In genomic region chr10:94247748-94248349, GRCm38 (mm10) we compare ENCODE assay signal across 39 mouse cellular contexts. TPM values are rescaled to one million over a fixed set of nuclear protein-coding genes. Genes with fewer than 3 reads are reported as not detected.
DNase-seq lines count a peak whose midpoint lies in the region; ATAC-seq lines count a peak whose summit lies in the region.
"Had no signal": no experiment of that assay in that cellular context is flagged by ENCODE, and none has a peak within 500 bp of the region (broad histone marks: within the 10 kb centered on the region; RNA-seq: fewer than 3 reads in every experiment).

No protein-coding gene starts in this region.

- ATAC-seq in CD4-positive, CD25-positive, alpha-beta regulatory T cell, adult 4 months = no peak
- peak; percentile 71 for ATAC-seq in megakaryocyte, adult 5-6 weeks (ENCODE audit: poor library complexity, severe bottlenecking)
- ATAC-seq: forebrain, embryonic 13.5 days; hindbrain, embryonic 16.5 days; intestine, embryonic 15.5 days; liver, embryonic 12.5 days; liver, postnatal 0 days had no signal

- no peaks in the 10 kb centered on the region for H3K9me3 ChIP-seq in heart, embryonic 10.5 days
- H3K9me3 ChIP-seq: forebrain, embryonic 13.5 days; intestine, embryonic 15.5 days; midbrain, embryonic 12.5 days; neural tube, embryonic 12.5 days had no signal

- H3K4me1 ChIP-seq in heart, embryonic 10.5 days = peaks cover 30% of the 10 kb centered on the region
- H3K4me1 ChIP-seq: intestine, embryonic 15.5 days; megakaryocyte, embryonic 14.5 days had no signal

- no peak overlapping the region for H3K4me3 ChIP-seq in heart, embryonic 10.5 days
- H3K4me3 ChIP-seq: forebrain, embryonic 13.5 days; heart, embryonic 13.5 days; intestine, embryonic 15.5 days; liver, embryonic 12.5 days; megakaryocyte, embryonic 14.5 days; midbrain, embryonic 12.5 days; myocyte; neural tube, embryonic 12.5 days had no signal

- no peaks in the 10 kb centered on the region for H3K27me3 ChIP-seq in heart, embryonic 10.5 days (ENCODE audit: insufficient read depth, poor library complexity, severe bottlenecking)
- H3K27me3 ChIP-seq: forebrain, embryonic 13.5 days; heart, embryonic 13.5 days; intestine, embryonic 15.5 days; midbrain, embryonic 12.5 days; neural tube, embryonic 12.5 days had no signal

- intact Hi-C loops in heart, postnatal 14 days (cut with DNase I) = no loop called here

- H3K36me3 ChIP-seq in heart, embryonic 10.5 days = no peaks in the 10 kb centered on the region
- H3K36me3 ChIP-seq: heart, embryonic 13.5 days; intestine, embryonic 15.5 days; liver, embryonic 12.5 days; midbrain, embryonic 12.5 days; neural tube, embryonic 12.5 days had no signal

- 86% methylated on average over 7 of the region's 7 CpGs for WGBS in heart, embryonic 10.5 days

- DNase-seq in CD4-positive, CD25-positive, alpha-beta regulatory T cell, adult 2 months (ENCODE audit: low read depth, low spot score) = peak; percentile 7
- no peak for DNase-seq in heart, embryonic 10.5 days (ENCODE audit: low spot score)
- DNase-seq in heart, postnatal 14 days = no peak
- peak; percentile 52 for DNase-seq in 416B (ENCODE audit: low read depth)
- DNase-seq in layer of hippocampus, postnatal 25 days (ENCODE audit: extremely low spot score in 1 of 2, low spot score in 1 of 2) = no peak
- DNase-seq: adrenal gland, postnatal 10 days; cerebellum, adult 11 months; cerebellum, adult 9-10 months; cerebellum, postnatal 36 days; heart, adult 18-20 months; heart, postnatal 10 days; kidney, adult 8-10 months; kidney, postnatal 4 days; layer of hippocampus, postnatal 36 days; left cerebral cortex, postnatal 4 days; liver, postnatal 0 days; lung, postnatal 36 days; right cerebral cortex, adult 18-20 months had no signal

- H3K27ac ChIP-seq in heart, embryonic 10.5 days = peak overlapping the region; percentile 83
- H3K27ac ChIP-seq: forebrain, embryonic 13.5 days; intestine, embryonic 15.5 days; kidney, postnatal 0 days; liver, embryonic 12.5 days; midbrain, embryonic 12.5 days; neural tube, embryonic 12.5 days had no signal

RNA-seq across cellular contexts. Expression of gene Ndufa12, which starts 49.3 kb away (rescaled TPM):
- 100 to 1,000 TPM; 157 to 163 TPM for polyA plus RNA-seq in CD4-positive, CD25-positive, alpha-beta regulatory T cell, adult 4 months (2017; shearing (Covaris generic))
- 612 and 687 TPM in 2 replicates for polyA plus RNA-seq in heart, embryonic 10.5 days (2016; fragmentation: Nextera tagmentation; extraction: Ambion mirVana)
- total RNA-seq in heart, postnatal 14 days (2021) = 100 to 1,000 TPM; 667 to 680 TPM
- total RNA-seq in megakaryocyte, adult 5-6 weeks (2015) = 57.3 and 61.5 TPM in 2 replicates
- total RNA-seq in megakaryocyte, adult 5-6 weeks (2017) = 166 and 181 TPM in 2 replicates
- 100 to 1,000 TPM; 248 to 264 TPM for total RNA-seq in layer of hippocampus, postnatal 25 days (2021)

RNA-seq across cellular contexts. Expression of gene Gm4792, which starts 50.7 kb away (rescaled TPM):
- not detected for polyA plus RNA-seq in CD4-positive, CD25-positive, alpha-beta regulatory T cell, adult 4 months (2017; shearing (Covaris generic))
- polyA plus RNA-seq in heart, embryonic 10.5 days (2016; fragmentation: Nextera tagmentation; extraction: Ambion mirVana) = not detected in 2 replicates
- not detected for total RNA-seq in heart, postnatal 14 days (2021)
- total RNA-seq in megakaryocyte, adult 5-6 weeks (2015) = not detected in 2 replicates
- total RNA-seq in megakaryocyte, adult 5-6 weeks (2017) = not detected in 2 replicates
- total RNA-seq in layer of hippocampus, postnatal 25 days (2021) = not detected
- total RNA-seq: adrenal gland, postnatal 10 days; gastrocnemius, adult 8-10 months; heart, adult 18-20 months; heart, postnatal 10 days; layer of hippocampus, adult 8-10 months; layer of hippocampus, postnatal 36 days; left cerebral cortex, postnatal 4 days; midbrain, postnatal 0 days had no signal
- polyA plus RNA-seq: embryonic facial prominence, embryonic 11.5 days; heart, embryonic 13.5 days; intestine, embryonic 15.5 days; kidney, postnatal 0 days; limb, embryonic 14.5 days; liver, embryonic 12.5 days; liver, postnatal 0 days; lung, embryonic 16.5 days; myocyte; small intestine, adult 2 months; stomach, embryonic 14.5 days; testis, adult 2 months had no signal

Comparison
In these comparisons a context has a peak if more than half of its experiments do, and no peak if none do; other contexts are left out.
1. DNase-seq: peak in CD4-positive, CD25-positive, alpha-beta regulatory T cell, adult 2 months (single experiment) and 416B (single experiment); none in heart, embryonic 10.5 days (single experiment), heart, postnatal 14 days (0 of 2) and layer of hippocampus, postnatal 25 days (0 of 2).